Mouse (Mus musculus) heart, postnatal 10 days (tissue): ENCODE data around the gene Tmem165. TPM values are rescaled to one million over a fixed set of nuclear protein-coding genes. Genes with fewer than 3 reads are reported as not detected.

Source experiments
- DNase-seq, 2 experiments: peaks; one replicate each; pipeline ENCODE4 v3.0.0; 2021
- intact Hi-C: fragments of 180-260 bp; cut with DNase I; formaldehyde crosslinking; loops from one replicate; pipeline ENCODE4 v1.15.1; 2025
- total RNA-seq, 2 experiments: library from RNA; stranded (reverse); gene quantifications; 2 replicates each; pipeline ENCODE4 v1.2.3; 2021

Tmem165 gene
- total RNA-seq, 2 experiments from 2014 or later: 39.4 to 42.2 TPM

- intact Hi-C loops: loop anchor here (5.0 kb wide), 1 partner anchor 371 kb away; no protein-coding TSS in a partner anchor
- DNase-seq: no peak
Measured at GRCm38 (mm10) chr5:76243274-76243673, 59.6 kb downstream of the Tmem165 start.

- no peak for DNase-seq
- intact Hi-C loops: loop anchor here (5.0 kb wide), 1 partner anchor 372 kb away; no protein-coding TSS in a partner anchor
Measured at GRCm38 (mm10) chr5:76243929-76244328, 60.2 kb downstream of the Tmem165 start.

- no peak for DNase-seq
- intact Hi-C loops: loop anchor here (5.0 kb wide), 1 partner anchor 372 kb away; no protein-coding TSS in a partner anchor
Measured at GRCm38 (mm10) chr5:76244430-76244829, 60.8 kb downstream of the Tmem165 start.

GRCm38 (mm10) chr5:76245419-76245818, 61.7 kb downstream of the Tmem165 start:
- DNase-seq: no peak
- intact Hi-C loops: no loop called here

- no peak for DNase-seq
- intact Hi-C loops: no loop called here
Measured at GRCm38 (mm10) chr5:76246539-76246938, 62.9 kb downstream of the Tmem165 start.

DNA sequence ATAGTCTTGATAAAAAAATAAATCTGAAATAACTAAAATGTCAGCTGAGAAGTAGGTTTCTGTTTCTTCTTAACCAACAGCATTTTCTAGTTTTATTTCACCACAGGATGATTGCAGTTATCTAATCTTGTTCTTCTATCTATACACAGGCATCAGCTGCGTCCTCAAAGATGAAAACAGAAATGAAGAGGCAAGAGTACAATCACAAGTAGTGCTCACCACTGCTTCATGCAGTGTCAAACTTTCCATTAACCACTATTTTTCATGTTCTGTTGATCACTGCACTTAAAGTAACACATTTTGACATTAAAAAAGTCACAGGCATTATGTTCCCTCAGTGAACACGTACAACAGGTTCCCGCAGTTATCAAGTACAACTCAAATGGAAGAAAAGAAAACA, 67.3 kb downstream of the Tmem165 start:
- intact Hi-C loops: no loop called here
- DNase-seq: no peak

Other genes with a start within 250 kb of the Tmem165 start
- 100 to 1,000 TPM; 124 to 160 TPM for gene Kdr, start 205.4 kb upstream of the Tmem165 start, total RNA-seq
- gene Srd5a3, start 43.6 kb upstream of the Tmem165 start, total RNA-seq: 10 to 100 TPM; 17.1 to 18.3 TPM
- gene Clock, start 120.9 kb downstream of the Tmem165 start, total RNA-seq: 10 to 100 TPM; 36.8 to 39.4 TPM
- not detected for gene Pdcl2, start 147.3 kb downstream of the Tmem165 start, total RNA-seq
- not detected for gene Nmu, start 179.9 kb downstream of the Tmem165 start, total RNA-seq